Mouse (Mus musculus) forelimb bud, embryonic 11.5 days (tissue): ENCODE results near the gene Cyp27b1.

ENCODE experiments used
- DNase-seq: peaks from one replicate; pipeline ENCODE4 v3.0.0-alpha.2; 2012; ENCODE audit warnings: low read depth, low spot score

Gene Cyp27b1

DNA sequence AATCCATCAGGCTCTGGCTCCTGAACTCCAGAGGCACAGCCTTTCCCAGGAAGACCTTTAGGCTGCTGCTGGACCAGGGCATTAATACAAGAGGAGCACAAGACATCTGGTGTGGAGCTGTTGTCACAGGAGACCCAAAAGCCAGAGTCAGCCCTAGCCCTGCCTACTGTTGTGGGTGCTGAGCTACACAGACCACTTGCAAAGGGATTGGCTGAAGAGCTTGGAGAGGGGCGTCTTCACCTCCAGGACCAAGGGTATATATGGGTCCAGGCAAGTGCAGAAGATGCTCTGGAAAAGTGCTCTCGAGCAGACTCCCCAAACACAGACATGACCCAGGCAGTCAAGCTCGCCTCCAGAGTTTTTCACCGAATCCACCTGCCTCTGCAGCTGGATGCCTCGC lies at the start of gene Cyp27b1:
Cyp27b1 (plus strand) TSS at position 297 of the 400 bp plus-strand sequence.
- DNase-seq = no peak

- DNase-seq = no peak
Observed at GRCm38 (mm10) chr10:127000529-127000928, 47.5 kb upstream of the Cyp27b1 start, which contains the start of gene Avil. Gene Avil (plus strand): TSS chr10:127000709.

- no peak for DNase-seq
Observed at GRCm38 (mm10) chr10:127001297-127001696, 46.8 kb upstream of the Cyp27b1 start.

DNA sequence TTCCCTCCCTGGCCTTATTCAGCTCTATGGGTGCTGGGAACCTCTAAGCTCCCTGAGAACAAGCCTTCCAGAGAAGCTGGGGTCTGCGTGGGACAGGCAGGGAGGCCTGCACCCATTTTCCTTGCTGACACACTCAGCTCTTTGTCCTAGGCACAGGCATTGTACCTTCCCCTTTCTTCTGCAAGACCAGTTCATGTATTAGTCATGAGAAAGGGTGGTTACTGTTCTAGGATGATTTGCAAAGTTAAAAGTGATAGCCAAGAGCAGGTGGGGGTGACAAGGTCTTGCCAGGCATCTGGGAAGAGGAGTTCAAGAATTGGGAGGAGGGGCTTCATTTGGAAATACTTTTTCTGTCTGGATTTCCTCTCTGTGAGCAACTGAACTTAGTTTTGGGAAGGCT lies 46.0 kb upstream of the Cyp27b1 start:
- no peak for DNase-seq

DNA sequence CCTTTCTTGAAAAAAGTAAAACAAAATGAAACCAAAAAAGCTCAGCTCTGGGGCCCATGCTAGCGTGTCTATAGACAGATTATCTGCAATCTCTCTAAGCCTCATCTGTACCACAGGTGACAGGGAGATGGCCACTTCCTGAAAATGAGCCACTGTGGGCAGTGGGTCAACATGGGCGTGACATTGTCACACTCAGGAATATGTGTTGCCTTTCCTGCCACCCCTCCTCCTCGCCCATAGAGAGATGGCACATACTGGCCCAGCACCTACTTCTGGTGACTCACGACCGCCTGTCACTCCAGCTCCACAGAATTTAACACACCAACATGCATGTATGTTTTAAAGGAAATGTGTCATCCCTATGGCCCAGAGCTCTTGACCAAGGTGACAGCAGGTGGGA lies 45.3 kb upstream of the Cyp27b1 start:
- no peak for DNase-seq

DNA sequence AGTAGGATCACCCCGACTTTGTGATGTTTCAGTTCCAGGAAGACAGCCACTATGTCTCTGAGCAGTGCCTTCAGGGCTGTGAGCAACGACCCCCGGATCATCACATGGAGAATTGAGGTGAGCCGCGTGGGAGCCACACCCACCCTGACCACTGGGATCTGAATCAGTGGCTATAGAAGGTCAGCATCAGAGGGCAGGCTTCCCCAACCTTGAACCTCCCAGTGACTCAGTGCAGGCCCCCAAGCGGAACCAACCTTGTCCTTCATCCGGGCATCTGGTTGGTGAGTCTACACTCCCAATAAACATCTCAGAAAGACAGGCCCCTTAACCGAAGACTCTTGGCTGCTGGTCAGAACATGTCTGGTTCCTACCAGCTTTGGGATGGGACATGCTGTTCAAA lies 44.7 kb upstream of the Cyp27b1 start:
- DNase-seq = no peak

DNA sequence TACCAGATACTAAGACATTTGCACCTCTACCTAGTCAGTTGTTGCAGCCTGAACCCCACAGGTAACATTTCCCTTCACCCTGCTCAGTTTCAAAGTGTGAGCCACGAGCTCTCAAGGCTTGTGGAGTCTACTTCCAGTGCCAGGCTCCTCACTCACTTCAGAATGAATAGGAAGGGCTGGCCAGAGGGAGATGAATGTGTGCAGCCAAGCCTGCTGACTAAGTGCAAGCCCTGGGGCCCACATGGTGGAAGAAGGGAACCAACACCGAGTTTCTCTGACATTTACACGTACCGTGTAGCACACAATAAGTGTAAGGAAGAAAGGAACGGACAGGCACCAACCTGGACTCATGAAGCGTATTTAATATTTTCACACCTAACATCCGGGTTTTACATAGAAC lies 44.2 kb upstream of the Cyp27b1 start:
- no peak for DNase-seq

DNA sequence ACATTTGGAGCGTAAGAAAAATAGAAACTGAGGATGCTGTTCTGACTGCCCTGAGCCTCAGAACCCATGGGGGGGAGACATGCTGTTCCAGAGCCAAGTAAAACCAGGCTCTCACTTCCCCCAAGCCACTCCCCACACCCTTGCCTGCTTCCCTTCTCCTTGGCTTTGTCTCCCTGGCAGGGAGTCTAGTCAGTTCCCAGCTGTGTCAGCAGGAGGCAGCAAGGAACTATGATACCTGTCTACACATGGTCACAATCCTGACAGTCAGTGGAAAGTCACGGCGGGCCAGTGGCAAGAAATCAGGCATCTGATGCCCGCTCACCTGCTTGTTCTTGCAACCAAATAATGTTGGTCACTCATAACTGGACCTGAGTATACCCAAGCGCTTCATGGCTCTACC lies 31.6 kb upstream of the Cyp27b1 start:
- peak; percentile 32 for DNase-seq

DNA sequence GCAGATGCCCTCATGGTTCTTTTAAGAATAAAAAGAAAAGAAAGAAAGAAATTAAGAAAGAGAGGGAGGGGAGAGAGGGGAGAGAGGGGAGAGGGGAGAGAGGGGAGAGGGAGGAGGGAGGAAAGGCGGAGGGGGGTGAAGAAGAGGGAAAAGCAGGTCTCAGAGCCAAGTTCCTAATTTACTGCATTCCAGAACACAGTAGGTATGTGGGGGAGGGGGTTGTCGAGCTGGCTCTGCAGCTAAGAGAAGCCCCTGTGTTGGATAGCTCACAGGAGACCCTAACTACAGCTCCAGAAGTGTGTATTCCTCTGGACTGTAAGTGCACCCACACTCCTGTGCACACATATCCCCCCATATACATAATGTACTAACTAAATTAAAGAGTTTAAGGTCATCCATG lies 31.0 kb upstream of the Cyp27b1 start:
- peak; percentile 20 for DNase-seq

GRCm38 (mm10) chr10:127018422-127018821 lies 29.6 kb upstream of the Cyp27b1 start:
- DNase-seq = no peak

- DNase-seq = peak; percentile 92
Observed at GRCm38 (mm10) chr10:127030336-127031296, 17.4 kb upstream of the Cyp27b1 start, which contains the start of gene Tsfm. Gene Tsfm (minus strand): TSS chr10:127030840.

- no peak for DNase-seq
Observed at GRCm38 (mm10) chr10:127033301-127033741, 14.7 kb upstream of the Cyp27b1 start.

GRCm38 (mm10) chr10:127036273-127036672 lies 11.8 kb upstream of the Cyp27b1 start:
- no peak for DNase-seq

DNA sequence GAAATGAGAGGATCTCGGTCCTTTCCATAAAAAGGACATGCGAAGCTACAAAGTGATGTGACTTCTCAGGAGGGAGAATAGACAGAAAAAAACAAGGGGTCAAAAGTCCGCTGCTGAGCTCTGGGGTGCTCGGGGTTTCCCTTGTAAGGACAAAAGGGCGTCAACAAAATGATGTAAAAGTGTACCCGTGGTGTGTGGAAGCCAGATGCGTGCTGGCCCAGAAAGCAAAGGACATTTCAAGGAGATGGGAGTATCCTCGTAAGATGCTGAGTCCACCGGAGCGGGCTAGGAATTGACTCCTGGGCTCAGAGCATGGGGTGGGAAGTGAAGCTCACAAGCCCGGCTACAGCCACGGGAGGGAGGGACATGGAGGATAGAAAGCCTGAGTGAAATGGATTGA lies 10.4 kb upstream of the Cyp27b1 start:
- no peak for DNase-seq

- DNase-seq = no peak
Observed at GRCm38 (mm10) chr10:127040569-127041214, 7.4 kb upstream of the Cyp27b1 start.

- DNase-seq = no peak
Observed at GRCm38 (mm10) chr10:127041274-127041766, 6.7 kb upstream of the Cyp27b1 start, which contains the start of the genes Mettl1 and Eef1akmt3. Gene Mettl1 (plus strand): TSS chr10:127041414. Gene Eef1akmt3 (minus strand): TSS chr10:127041513.

DNA sequence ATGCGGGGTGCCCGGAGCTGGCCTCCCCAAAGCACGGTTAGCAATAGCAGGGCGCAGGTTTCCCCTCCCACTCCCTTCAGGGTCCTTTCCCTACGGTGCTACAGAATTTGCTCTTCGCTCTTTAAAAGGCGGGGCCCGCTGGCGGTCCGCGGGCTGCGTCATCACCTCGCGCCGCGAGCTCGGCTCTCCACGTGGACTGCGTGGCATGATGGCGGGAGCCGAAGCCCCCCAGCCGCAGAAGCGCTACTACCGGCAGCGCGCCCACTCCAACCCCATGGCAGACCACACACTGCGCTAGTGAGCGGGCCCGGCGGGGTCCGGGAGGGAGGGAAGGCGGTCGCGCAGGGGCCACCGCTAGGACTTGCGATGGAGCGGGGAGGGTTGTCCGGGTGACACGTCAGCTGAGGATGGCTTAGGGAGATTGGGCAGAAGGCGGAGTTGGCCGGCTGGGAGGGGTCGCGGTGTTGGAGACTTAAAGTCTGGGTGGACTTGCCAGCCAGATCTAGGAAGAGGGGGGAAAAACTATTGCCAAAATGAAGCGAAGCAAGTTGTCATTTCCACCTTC lies 6.2 kb upstream of the Cyp27b1 start:
- peak; percentile 91 for DNase-seq

GRCm38 (mm10) chr10:127042468-127043115 lies 5.5 kb upstream of the Cyp27b1 start:
- no peak for DNase-seq

DNA sequence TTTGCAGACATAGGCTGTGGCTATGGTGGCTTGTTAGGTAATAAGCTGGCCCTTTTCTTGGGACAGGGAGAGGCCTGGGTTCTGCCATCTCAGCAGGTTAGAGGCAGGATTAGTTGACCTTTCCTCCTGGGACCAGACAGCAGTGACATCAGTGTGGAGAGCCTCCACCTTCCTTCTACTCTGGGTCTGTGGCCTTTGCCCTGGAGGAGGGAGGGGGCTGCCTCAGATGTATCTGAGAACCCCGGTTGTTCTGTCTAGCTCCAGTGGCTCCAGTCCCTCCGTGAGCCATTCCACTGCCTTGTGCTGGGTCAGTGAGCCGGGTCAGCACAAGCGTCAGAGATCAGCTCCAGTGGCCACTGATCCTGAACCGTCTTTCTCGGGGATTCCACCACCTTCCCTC lies 4.9 kb upstream of the Cyp27b1 start:
- DNase-seq = no peak

GRCm38 (mm10) chr10:127048608-127049394 lies 751 bp downstream of the Cyp27b1 start:
- no peak for DNase-seq
